Mouse (Mus musculus) kidney, adult 18-20 months (tissue): ENCODE measurements around the gene Rab37.

ENCODE experiments used
- DNase-seq: peaks from one replicate; pipeline ENCODE4 v3.0.0; 2021

Rab37 gene

DNA sequence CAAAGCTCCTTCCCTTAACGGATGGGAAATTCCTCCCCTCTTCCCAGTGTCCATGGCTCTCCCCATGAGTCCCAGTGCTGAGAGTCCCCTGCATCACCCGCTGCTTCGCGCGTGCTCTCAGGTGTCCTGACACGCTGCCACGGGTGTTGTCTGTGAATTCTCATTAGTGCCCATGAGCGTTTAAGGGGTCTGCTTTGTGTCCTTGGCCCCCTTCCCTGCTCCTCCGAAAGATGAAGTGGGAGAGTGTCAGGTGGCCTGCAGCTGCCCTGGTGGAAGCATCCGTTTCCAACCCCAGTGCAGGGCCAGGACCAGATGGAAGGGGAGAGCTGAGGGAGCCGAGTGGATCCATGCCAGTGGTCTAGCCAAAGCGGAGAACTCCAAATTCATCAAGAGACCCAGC lies 116.9 kb downstream of the Rab37 start:
- no peak for DNase-seq

DNA sequence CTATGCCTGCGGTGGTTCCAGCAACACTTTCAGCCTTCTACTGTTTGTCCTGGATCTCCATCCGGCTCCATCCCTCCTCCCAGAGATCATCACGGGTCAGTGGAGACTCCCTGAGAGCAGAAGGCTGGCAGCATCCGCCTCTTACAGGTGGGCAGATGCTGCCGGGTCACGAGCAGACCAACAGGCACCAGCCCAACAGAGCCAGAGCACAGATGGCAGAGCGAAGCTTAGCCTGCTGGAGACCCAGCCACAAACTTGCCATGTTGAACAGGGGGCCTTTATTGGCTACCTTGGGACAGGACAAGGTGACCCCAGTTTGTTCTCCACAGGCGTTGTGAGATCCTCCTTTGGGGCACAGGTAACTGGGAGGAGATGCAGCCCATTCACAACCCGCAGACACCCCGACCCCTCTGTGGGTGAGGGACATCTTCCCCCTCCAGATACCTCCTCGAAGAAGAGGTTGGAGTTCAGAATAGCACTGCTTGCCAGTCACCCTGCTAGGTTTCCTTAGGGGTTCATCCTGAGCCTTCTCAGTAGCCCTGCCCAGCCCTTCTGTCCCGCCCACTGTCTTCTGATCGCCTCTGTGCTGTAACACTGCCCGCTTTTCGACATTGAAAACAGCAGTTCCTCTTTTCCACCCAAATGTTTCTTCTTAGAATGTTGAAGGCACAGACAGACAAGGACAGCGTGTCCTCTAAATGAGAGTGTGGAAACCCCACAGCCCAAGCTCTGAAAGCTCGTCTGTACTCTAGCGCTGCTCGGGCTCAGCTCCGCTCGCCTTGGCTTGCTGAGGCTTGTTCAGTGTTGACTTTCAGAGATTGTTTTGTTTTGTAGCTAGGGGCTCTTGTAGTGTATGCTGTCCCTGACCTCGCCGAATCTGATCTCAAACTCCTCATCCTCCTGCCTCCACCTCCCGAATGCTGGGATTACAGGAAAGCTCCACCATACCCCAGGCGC lies 117.8 kb downstream of the Rab37 start:
- no peak for DNase-seq

DNA sequence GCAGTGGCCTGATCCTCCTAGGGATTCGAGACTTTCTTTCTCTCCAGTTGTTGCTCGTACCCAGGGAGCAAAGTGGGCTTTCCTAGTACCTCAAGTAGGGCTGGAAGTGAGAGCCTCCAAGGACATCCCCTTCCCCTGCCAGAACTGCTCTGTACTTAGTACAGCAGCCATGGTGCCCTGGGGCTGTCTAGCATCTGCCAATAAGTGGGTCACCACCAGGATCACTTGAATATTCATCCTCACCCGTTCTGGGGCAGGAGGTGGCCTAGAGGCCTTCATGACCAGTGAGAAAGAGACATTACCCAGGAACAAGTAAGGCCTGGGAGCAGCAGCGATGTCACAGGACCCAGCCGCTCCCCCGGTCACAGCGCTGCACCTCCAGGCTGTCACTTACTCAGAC lies 118.7 kb downstream of the Rab37 start:
- no peak for DNase-seq
